Mouse (Mus musculus) lung, adult 2 months (tissue): Measurements from ENCODE around the gene Uhrf2.

Experiments
- CTCF ChIP-seq: fragments of 200-500 bp; IDR thresholded peaks from 2 replicates; pipeline ENCODE4 v1.5.1; 2011; ENCODE audit warnings: mild to moderate bottlenecking, low read length, control low read depth; ENCODE audit not compliant: insufficient read depth
- POLR2A ChIP-seq: fragments of 200-500 bp; IDR thresholded peaks from 2 replicates; pipeline ENCODE4 v1.6.1; 2011; ENCODE audit warnings: low read depth, mild to moderate bottlenecking, control low read depth, low read length, borderline replicate concordance; ENCODE audit errors: extremely low read depth

DNA sequence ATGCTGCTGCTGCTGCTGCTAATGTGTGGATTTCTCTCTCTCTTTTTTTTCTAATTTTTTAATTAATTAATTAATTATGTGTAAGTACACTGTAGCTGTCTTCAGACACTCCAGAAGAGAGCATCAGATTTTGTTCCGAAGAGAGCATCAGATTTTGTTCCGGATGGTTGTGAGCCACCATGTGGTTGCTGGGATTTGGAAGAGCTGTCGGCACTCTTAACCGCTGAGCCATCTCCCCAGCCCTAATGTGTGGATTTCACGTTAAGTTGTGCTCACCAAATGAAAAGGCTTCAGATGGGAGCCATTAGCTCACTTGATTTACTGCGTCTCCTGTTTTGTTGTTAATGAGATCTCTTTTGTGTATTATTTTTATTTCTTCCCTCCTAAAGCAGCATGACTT, 59.9 kb downstream of the Uhrf2 start:
- TF ChIP-seq CTCF (no peak), POLR2A (no peak)
